Mouse (Mus musculus) embryonic fibroblast, embryonic 13.5 days (primary cell): ENCODE measurements at regions not wholly inside any gene's neighbourhood (a gene's known extent, or its start where the extent isn't known, plus 50 kb on each side); places are given as distances from the start of the nearest gene placed in this dataset.

ENCODE experiments used
- H3K27ac ChIP-seq: 2 replicates; pipeline ENCODE4 v1.5.1; 2012; ENCODE audit warnings: low read length, control low read depth, inconsistent platforms; ENCODE audit not compliant: insufficient read depth
- H3K4me1 ChIP-seq: 2 replicates; pipeline ENCODE4 v1.6.1; 2011; ENCODE audit warnings: low read length; ENCODE audit not compliant: control insufficient read depth, insufficient read depth
- H3K4me3 ChIP-seq: 2 replicates; pipeline ENCODE4 v1.5.1; 2011; ENCODE audit warnings: mild to moderate bottlenecking, control low read depth, low read length; ENCODE audit not compliant: insufficient read depth
- CTCF ChIP-seq: IDR thresholded peaks from 2 replicates; pipeline ENCODE4 v1.5.1; 2011; ENCODE audit warnings: mild to moderate bottlenecking, control low read depth, low read length, moderate library complexity, borderline replicate concordance; ENCODE audit not compliant: insufficient read depth
- POLR2A ChIP-seq: IDR thresholded peaks from 2 replicates; pipeline ENCODE4 v1.6.1; 2011; ENCODE audit warnings: low read depth, mild to moderate bottlenecking, control low read depth, low read length, moderate library complexity

- Histone ChIP-seq H3K4me3 (no peak overlapping the region), H3K4me1 (peaks cover 12% of the 10 kb centered on the region), H3K27ac (no peak overlapping the region)
- no peak for TF ChIP-seq POLR2A
- no peak for TF ChIP-seq CTCF
These were observed 89.9 kb upstream of the Mef2a start for GRCm38 (mm10) chr7:67462591-67462990.

GRCm38 (mm10) chr7:67461333-67462255 lies 88.9 kb upstream of the Mef2a start:
- Histone ChIP-seq H3K4me1 (peaks cover 4% of the 10 kb centered on the region; the same call in 1 of the 2 replicates), H3K27ac (no peak overlapping the region), H3K4me3 (no peak overlapping the region)
- no peak for TF ChIP-seq POLR2A
- TF ChIP-seq CTCF: no peak

- H3K27ac ChIP-seq: no peak overlapping the region
These were observed 87.2 kb upstream of the Mef2a start for GRCm38 (mm10) chr7:67459810-67460209.

GRCm38 (mm10) chr7:67459209-67459608 lies 86.6 kb upstream of the Mef2a start:
- no peak overlapping the region for H3K27ac ChIP-seq
- peaks cover 4% of the 10 kb centered on the region; the same call in 1 of the 2 replicates for H3K4me1 ChIP-seq
- TF ChIP-seq CTCF (no peak), POLR2A (no peak)
- H3K4me3 ChIP-seq: no peak overlapping the region

More at GRCm38 (mm10) chr7:67459810-67460209, 87.2 kb upstream of the Mef2a start:
- Histone ChIP-seq H3K4me1 (peaks cover 4% of the 10 kb centered on the region; the same call in 1 of the 2 replicates), H3K4me3 (no peak overlapping the region)
- no peak for TF ChIP-seq POLR2A
- TF ChIP-seq CTCF: no peak

GRCm38 (mm10) chr7:67458640-67459039 lies 86.0 kb upstream of the Mef2a start:
- TF ChIP-seq POLR2A (no peak), CTCF (no peak)
- Histone ChIP-seq H3K4me1 (peaks cover 4% of the 10 kb centered on the region; the same call in 1 of the 2 replicates), H3K27ac (no peak overlapping the region), H3K4me3 (no peak overlapping the region)

GRCm38 (mm10) chr7:67457898-67458297 lies 85.2 kb upstream of the Mef2a start:
- Histone ChIP-seq H3K27ac (no peak overlapping the region), H3K4me1 (peaks cover 4% of the 10 kb centered on the region; the same call in 1 of the 2 replicates), H3K4me3 (no peak overlapping the region)
- TF ChIP-seq POLR2A (no peak), CTCF (no peak)

- TF ChIP-seq CTCF (no peak), POLR2A (no peak)
- H3K27ac ChIP-seq: no peak overlapping the region
- no peak overlapping the region for H3K4me3 ChIP-seq
- peaks cover 4% of the 10 kb centered on the region; the same call in 1 of the 2 replicates for H3K4me1 ChIP-seq
These were observed 83.4 kb upstream of the Mef2a start for GRCm38 (mm10) chr7:67456015-67456414.

GRCm38 (mm10) chr7:67454458-67454857 lies 81.8 kb upstream of the Mef2a start:
- no peaks in the 10 kb centered on the region; the same call in 1 of the 2 replicates for H3K4me1 ChIP-seq
- no peak overlapping the region for H3K4me3 ChIP-seq
- TF ChIP-seq CTCF (no peak), POLR2A (no peak)
- H3K27ac ChIP-seq: no peak overlapping the region

GRCm38 (mm10) chr7:67451157-67451793 lies 78.6 kb upstream of the Mef2a start:
- Histone ChIP-seq H3K27ac (no peak overlapping the region), H3K4me1 (no peaks in the 10 kb centered on the region; the same call in 1 of the 2 replicates), H3K4me3 (no peak overlapping the region)
- TF ChIP-seq CTCF: no peak

- Histone ChIP-seq H3K4me1 (peaks cover 7% of the 10 kb centered on the region; the same call in 1 of the 2 replicates), H3K27ac (no peak overlapping the region), H3K4me3 (no peak overlapping the region)
- TF ChIP-seq POLR2A (no peak), CTCF (no peak)
These were observed 73.9 kb upstream of the Mef2a start for GRCm38 (mm10) chr7:67446606-67447005.
